Mouse (Mus musculus) ovary, adult 10 weeks (tissue): ENCODE data around the gene Rarg. TPM values are rescaled to one million over a fixed set of nuclear protein-coding genes. Genes with fewer than 3 reads are reported as not detected.

Source experiments
- polyA plus RNA-seq: library from polyadenylated mRNA; stranded (reverse); fragments of 350-450 nt; fragmentation: Illumina TruSeq; extraction: RNeasy Lipid Tissue Mini Kit (QIAGEN cat#74804); gene quantifications from one replicate; pipeline ENCODE4 v1.2.3, GENCODE M21; 2014

Gene Rarg
- 11.1 TPM for polyA plus RNA-seq

DNA sequence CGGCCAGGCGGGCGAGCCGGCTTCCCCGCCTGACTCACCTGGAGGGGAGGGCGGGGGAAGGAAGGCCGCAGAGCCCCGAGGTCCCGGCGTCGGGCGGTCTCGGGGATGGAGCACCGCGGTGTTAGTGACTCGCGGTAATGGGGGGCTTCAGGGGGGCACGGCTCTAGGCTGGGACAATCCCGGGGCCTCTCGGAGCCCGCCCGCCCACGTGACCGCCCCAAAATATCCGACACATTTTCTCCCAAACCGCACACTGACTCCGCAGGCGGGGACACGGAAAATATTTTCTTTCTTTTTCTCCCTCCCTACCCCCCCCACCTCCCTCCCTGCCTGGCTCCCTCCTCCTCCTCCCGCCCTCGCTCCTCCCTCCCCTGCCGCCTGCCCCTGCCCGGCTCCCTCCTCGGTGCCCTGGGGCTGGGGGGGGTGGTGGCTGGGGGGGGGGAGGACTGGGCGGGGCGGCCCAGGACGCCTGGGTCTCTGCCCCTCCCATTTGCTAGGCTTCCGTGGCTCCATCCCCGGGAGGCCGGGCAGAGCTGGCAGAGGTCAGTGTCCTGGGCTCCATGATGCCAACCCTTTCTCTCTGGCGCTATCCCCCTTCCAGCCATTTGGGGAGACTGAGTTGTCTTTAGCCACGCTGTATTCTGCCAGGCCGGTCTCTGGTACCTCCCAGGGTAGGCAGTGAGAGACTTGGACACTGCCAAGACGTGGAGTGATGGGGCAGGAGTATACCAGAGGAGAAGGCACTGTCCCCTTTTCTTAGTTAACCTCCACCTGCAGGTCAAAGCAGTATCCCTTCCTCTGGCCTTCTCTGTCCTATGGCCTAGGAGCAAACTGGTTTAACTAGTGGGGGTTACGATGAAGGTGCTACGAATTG lies at the start of gene Rarg:
TSS of gene Rarg (minus strand) at position 316 of the 874 bp plus-strand sequence.

DNA sequence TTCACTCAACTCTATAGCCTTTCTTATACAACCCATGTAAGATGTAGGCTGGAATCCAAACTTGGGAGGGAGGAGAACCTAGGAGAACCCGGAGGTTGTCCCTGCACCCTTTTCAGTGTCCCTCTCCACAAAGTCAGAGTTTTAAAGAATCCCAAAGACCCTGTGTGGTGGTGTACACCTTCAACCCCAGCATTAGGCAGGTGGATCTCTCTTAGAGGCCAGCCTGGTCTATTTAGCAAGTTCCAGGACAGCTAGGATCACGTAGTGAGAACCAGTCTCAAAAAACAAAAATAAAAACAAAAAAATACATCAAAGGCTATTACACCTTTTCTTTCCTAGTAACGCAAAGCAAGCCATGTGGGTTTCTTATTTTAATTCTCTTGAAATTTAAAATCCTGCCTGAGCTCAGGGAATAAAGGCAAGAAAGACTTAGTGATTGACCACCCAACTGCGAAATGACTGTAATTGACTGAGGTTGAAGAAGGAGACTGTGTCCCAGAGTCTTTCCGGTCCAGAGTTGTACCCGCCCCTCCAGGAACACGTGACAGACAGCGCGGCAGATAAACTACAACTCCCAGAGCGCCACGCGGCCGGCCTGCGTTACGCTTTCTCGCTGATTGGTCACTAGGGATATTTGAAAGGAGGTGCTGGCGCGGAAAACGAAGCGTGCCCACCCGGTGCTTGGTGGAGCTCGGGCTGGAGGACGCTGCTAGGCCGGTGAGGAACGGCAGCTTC lies 38.5 kb upstream of the Rarg start, which contains the start of gene Espl1:
TSS of gene Espl1 (plus strand) at position 634 of the 735 bp plus-strand sequence.

DNA sequence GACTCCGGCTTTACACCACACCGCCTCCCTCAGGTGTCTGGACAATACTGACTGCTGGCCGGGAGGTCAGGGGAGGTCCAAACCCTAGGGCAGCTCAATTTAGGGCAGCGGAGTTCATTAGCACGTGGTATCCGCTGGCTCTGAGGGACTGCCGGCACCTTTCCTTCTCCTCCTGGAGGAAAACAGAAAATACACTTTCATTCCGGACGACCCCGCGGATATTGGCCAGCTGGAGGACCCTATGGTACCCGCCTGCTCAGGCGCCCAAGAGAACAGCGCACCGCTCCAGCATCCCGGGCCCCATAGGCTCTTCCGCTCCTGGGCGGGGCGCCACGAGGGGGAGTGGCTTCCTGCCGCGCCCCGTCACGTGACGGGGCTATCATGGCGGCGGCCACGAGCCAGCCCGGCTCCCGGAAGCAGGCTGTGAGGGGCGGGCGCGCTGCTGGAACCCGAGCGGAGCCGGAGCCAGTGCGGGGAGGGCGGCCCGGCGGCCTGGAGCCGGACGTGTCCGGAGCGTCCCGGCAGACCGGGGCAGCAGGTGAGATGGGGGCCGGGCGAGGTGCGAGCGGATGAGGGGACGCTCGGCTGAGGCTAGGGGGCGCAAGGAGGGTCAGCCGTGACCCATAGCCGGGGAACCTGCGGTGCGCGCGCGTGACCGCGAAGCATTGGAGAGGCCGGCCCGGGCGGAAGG lies 21.9 kb upstream of the Rarg start, which contains the start of gene Mfsd5:
TSS of gene Mfsd5 (plus strand) at position 363 of the 691 bp plus-strand sequence.

DNA sequence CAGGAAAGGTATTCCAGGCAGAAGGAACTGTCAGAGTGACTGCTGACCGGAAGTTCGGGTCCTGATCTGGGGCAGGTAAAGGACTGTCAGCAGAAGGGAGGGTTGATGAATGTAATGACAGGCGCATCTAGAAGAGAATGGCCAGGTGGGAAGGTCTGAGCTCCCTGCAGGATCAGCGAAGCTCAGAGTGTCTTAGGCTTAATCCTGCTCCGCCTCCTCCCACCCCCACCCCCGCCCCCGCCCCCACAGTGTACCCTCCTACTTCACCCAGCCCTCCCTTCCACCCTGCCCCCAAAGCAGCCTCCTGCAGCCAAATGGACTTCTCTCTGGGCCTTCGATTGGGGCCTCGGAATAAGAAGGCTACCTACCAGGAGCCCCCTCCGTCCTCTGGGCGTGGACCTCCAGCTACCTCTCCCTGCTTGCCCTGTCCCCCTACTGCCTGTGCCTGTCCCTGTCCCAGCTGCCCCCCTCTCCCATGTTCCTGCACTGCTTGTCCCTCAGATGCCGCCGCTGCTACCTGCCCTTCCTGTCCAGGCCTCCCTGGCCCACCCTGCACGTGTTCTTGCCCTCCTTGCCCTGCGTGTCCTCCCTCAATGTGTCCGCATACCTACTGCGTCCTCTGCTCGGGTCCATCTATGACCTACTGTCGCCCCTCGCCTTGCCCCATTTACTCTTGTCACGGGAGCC lies 13.1 kb upstream of the Rarg start, which contains the start of gene Gm9918:
TSS of gene Gm9918 (plus strand) at position 290 of the 687 bp plus-strand sequence.

DNA sequence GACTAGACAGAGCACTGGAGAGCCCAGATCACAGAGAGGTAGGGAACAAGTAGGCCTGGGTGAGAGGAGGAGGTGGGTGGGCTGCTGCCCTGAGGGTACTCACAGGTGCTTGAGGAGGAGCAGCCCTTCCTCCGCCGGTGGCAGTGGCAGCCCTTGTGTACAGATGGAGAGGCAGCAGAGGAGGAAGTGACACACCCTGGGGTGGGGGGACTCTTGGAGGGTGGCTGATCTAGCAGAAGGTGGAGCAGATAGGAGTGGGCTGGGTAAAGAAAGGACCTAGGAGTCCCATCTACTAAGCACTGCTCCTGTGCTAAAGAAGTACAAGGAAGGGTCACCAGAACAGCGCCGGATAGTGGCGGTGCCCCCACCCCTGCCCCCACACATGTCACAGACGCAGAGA lies 25.6 kb downstream of the Rarg start, which contains the start of gene Itgb7:
TSS of gene Itgb7 (minus strand) at position 197 of the 400 bp plus-strand sequence.

DNA sequence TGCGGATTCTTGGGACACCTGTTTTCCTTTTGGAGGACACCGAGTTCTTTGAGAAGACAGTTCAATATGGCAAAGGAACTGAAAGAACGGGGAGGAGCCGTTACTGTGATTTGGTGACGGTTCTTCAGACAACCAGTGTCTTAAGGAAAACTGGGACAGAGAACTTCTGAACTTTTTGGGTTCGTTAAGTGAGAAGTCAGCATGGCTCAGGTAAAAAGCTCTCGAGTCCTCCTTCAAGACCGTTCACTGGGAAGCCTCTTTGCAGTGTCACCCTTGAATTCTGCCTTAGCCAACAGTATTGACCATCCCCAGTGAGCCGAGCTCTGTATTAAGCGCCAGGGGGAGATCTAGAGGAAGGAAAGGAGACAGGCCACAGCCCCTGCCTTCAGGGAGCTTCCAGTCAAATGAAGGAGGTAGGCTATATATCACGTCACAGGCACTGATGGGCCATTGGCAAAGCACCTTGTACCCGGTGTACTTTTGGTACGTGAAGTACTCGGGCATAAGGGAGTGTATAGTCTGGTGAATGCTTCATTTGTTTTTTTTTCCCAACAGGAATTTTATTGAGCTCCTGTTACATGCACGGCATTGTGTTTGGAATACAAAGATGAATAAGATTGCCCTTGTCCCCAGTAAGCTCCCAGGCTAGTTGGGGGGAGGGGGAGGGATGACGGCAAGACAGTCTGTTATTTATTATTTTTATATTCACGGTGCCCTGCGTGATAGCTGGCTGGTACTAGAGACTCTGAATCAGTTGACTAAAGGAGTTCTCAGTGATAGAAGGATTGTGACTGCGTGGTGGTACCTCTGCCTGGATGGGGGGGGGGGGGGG lies 52.4 kb downstream of the Rarg start, which contains the start of gene Csad:
TSS of gene Csad (minus strand) at position 51 of the 832 bp plus-strand sequence.

DNA sequence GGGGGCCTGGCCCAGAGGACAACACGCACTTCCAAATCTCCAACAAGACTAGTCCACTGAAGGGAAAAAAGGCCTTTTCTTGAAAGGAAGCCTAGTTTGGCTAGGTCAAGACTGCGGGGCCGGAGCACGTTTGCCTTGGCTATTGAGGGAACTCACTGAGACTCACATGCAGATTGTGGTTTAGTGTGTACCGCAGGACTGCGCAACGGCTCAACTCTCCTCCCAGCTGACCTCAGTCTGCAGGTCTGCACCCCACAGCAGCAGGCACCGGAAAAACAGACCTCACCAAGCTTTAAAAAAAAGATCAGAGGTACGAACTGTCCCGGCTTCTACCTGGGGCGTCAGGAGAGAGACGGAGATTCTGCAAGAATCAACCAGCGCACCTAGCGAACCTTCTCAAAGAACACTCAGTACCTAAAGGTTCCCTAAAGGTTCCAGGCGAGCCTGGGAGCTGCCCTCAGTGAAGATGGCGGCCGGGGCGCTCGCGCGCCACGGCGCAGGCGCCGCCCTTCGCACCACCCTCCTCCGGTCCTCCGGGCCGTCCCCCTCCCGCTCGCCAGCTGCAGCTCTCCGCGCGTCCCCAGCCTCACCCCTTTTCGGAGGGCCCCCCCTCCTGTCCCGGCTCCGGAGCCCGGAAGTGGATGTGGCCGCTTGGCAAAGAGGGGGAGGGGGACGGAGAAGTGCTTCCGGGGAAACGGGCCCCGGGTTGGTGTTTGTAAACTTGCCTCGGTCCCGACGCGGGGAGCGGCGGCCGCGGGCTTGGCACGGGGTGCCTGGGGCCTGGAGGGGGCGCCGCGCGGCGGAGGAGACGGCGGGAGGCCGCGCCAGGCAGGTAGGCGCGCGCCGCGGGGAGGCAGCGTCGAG lies 54.1 kb downstream of the Rarg start, which contains the start of gene Zfp740:
TSS of gene Zfp740 (plus strand) at position 279 of the 864 bp plus-strand sequence.

Other genes starting within 250 kb of the Rarg start
- gene Krt18, start 229.3 kb downstream of the Rarg start, polyA plus RNA-seq = 1.4 TPM
- 326 TPM for gene Eif4b, start 183.7 kb downstream of the Rarg start, polyA plus RNA-seq
- gene Tns2, start 157.1 kb downstream of the Rarg start, polyA plus RNA-seq = 31.9 TPM
- 0.23 TPM for gene Spryd3, start 121.3 kb downstream of the Rarg start, polyA plus RNA-seq
- gene Igfbp6, start 113.2 kb downstream of the Rarg start, polyA plus RNA-seq = not detected
- not detected for gene Soat2, start 107.0 kb downstream of the Rarg start, polyA plus RNA-seq
- 59.5 TPM for gene Zfp740, start 54.3 kb downstream of the Rarg start, polyA plus RNA-seq
- gene Csad, start 52.8 kb downstream of the Rarg start, polyA plus RNA-seq = 19.4 TPM
- gene Itgb7, start 25.6 kb downstream of the Rarg start, polyA plus RNA-seq = not detected
- not detected for gene Gm9918, start 13.0 kb upstream of the Rarg start, polyA plus RNA-seq
- gene Mfsd5, start 21.9 kb upstream of the Rarg start, polyA plus RNA-seq = 0.94 TPM
- 0.57 TPM for gene Espl1, start 38.7 kb upstream of the Rarg start, polyA plus RNA-seq
- 58.6 TPM for gene Pfdn5, start 68.6 kb upstream of the Rarg start, polyA plus RNA-seq
- 5.9 TPM for gene Myg1, start 74.2 kb upstream of the Rarg start, polyA plus RNA-seq
- 10.5 TPM for gene Aaas, start 93.3 kb upstream of the Rarg start, polyA plus RNA-seq
- 0.46 TPM for gene Sp7, start 109.7 kb upstream of the Rarg start, polyA plus RNA-seq
- gene Sp1, start 148.6 kb upstream of the Rarg start, polyA plus RNA-seq = 167 TPM
- 1.1 TPM for gene Amhr2, start 187.8 kb upstream of the Rarg start, polyA plus RNA-seq
- gene Prr13, start 201.5 kb upstream of the Rarg start, polyA plus RNA-seq = 37.5 TPM
- 1,145 TPM for gene Pcbp2, start 213.0 kb upstream of the Rarg start, polyA plus RNA-seq
- not detected for gene Gm10337, start 246.2 kb upstream of the Rarg start, polyA plus RNA-seq